Mouse (Mus musculus): Measurements from ENCODE around the gene Mcpt1. TPM values are rescaled to one million over a fixed set of nuclear protein-coding genes. Genes with fewer than 3 reads are reported as not detected.
"Not testable (repeated sequence)": the region's sequence is repeated elsewhere in the genome, so short reads cannot be mapped to it uniquely, and the experiment has no call there.

Gene Mcpt1
- not detected in 2 replicates for polyA plus RNA-seq (2014; fragmentation: Nextera tagmentation; extraction: Ambion mirVana)

DNA sequence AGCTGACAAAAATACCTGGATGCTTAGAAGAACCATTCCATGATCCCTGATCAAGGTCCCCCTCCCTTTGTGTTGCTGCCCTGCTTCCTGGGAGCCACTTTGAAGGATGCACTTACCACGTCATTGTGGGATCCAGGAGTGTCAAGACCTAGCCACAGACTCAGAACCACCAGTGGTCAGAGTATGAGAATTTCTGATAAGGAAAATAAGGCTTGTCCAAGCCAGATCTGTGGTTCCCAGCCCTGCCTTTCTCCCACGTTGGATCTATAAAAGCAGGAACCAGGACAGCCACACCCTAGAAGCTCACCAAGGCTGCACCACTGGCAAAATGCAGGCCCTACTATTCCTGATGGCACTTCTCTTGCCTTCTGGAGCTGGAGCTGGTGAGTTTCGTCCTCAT, at the start of gene Mcpt1:
TSS of gene Mcpt1 (plus strand) at position 301 of the 400 bp plus-strand sequence.
- not testable (repeated sequence) for ATAC-seq

DNA sequence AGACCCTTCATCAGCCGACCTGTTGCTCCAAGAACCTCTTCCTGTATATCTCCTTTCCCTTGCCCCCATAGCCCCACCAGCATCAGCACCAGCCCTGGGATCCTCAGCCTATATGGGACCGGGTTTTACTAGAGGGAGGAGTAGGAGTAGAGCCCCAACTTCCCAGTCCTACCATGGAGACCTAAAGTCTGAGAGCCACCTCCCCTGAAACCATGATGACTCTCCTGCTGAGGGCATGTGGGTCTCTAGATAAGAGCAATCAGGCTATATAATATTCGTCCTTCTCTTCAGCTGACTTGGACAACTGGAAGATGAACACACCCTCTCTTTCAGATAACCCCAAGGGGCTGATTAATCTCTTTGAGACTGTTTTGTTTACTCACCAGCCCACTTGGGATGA, 30.3 kb upstream of the Mcpt1 start:
- H3K4me1 ChIP-seq (ENCODE audit: control insufficient read depth, insufficient read depth, low read length); H3K9ac ChIP-seq (ENCODE audit: low read length); H3K4me2 ChIP-seq (ENCODE audit: low read length); H3K9me3 ChIP-seq (replicated peaks; ENCODE audit: control insufficient read depth, low read length); DNase-seq (ENCODE audit: low spot score); ATAC-seq; H3K27ac ChIP-seq (ENCODE audit: low read depth, low read length); H3K27me3 ChIP-seq (replicated peaks; ENCODE audit: control insufficient read depth, insufficient read depth, low read length); H3K4me3 ChIP-seq (ENCODE audit: low read depth, low read length); H3K36me3 ChIP-seq (ENCODE audit: control insufficient read depth, insufficient read depth, low read length): not testable (repeated sequence)
- WGBS: 86% methylated on average over 1 of the region's 3 CpGs

More for the DNA sequence above, at the start of gene Mcpt1:
- H3K4me3 ChIP-seq (ENCODE audit: low read depth, low read length); H3K9me3 ChIP-seq (replicated peaks; ENCODE audit: control insufficient read depth, low read length); H3K27me3 ChIP-seq (replicated peaks; ENCODE audit: control insufficient read depth, insufficient read depth, low read length); H3K4me2 ChIP-seq (ENCODE audit: low read length); H3K4me1 ChIP-seq (ENCODE audit: control insufficient read depth, insufficient read depth, low read length); H3K9ac ChIP-seq (ENCODE audit: low read length); H3K27ac ChIP-seq (ENCODE audit: low read depth, low read length); DNase-seq (ENCODE audit: low spot score); H3K36me3 ChIP-seq (ENCODE audit: control insufficient read depth, insufficient read depth, low read length): not testable (repeated sequence)
- 86% methylated on average over 3 of the region's 3 CpGs for WGBS

DNA sequence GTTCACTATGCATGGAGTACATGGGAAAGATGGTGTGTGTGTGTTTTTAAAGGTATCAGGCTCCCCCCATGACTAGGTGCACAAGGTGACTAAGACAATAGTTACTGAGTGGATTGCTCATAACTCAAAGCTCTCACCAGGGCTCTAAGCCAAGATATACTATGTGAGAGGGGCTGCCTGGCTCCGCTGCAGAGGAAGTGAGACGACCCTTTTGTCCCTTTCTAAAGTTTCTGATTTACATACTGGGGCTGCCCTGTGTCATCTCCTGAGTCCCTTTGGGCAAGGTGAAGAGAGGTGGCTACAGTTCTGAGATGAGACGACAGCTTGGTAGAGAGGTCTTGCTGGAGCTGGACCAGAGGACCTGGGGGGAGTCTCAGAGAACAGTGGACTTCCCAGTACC, 4.6 kb upstream of the Mcpt1 start:
- ATAC-seq (no peak), DNase-seq (ENCODE audit: low spot score) (no peak)
- H3K4me3 ChIP-seq (ENCODE audit: low read depth, low read length): no peak overlapping the region
- WGBS: 77% methylated on average over 3 of the region's 3 CpGs
- H3K4me1 ChIP-seq (ENCODE audit: control insufficient read depth, insufficient read depth, low read length): no peaks in the 10 kb centered on the region
- H3K27ac ChIP-seq (ENCODE audit: low read depth, low read length): no peak overlapping the region
- no peaks in the 10 kb centered on the region for H3K27me3 ChIP-seq (replicated peaks; ENCODE audit: control insufficient read depth, insufficient read depth, low read length)
- no peaks in the 10 kb centered on the region for H3K9me3 ChIP-seq (replicated peaks; ENCODE audit: control insufficient read depth, low read length)
- no peaks in the 10 kb centered on the region for H3K36me3 ChIP-seq (ENCODE audit: control insufficient read depth, insufficient read depth, low read length)
- H3K9ac ChIP-seq (ENCODE audit: low read length): no peak overlapping the region
- H3K4me2 ChIP-seq (ENCODE audit: low read length): no peak overlapping the region

DNA sequence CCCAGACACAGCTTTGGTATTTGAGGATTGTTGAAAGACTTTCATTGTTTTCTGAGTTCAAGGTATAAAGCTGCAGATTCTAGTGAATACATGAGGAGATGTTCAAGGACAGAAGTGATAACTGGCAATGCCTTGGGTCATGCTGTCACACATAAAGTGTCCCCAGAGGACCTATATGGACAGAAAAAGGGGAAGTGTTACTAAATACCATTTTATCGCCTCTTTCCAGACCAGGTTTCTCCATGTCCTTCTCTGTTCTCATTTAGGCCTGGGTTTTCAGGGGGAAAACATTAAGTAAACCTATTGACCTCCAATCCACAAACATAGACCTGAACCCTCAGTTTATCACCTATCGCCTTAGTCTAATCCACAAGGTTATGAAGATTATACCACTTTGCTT, 3.8 kb upstream of the Mcpt1 start:
- H3K9me3 ChIP-seq (replicated peaks; ENCODE audit: control insufficient read depth, low read length): no peaks in the 10 kb centered on the region
- DNase-seq (ENCODE audit: low spot score) (no peak), ATAC-seq (no peak)
- H3K36me3 ChIP-seq (ENCODE audit: control insufficient read depth, insufficient read depth, low read length): no peaks in the 10 kb centered on the region
- no peak overlapping the region for H3K4me2 ChIP-seq (ENCODE audit: low read length)
- H3K4me1 ChIP-seq (ENCODE audit: control insufficient read depth, insufficient read depth, low read length): no peaks in the 10 kb centered on the region
- no peak overlapping the region for H3K27ac ChIP-seq (ENCODE audit: low read depth, low read length)
- WGBS: 92% methylated on average over 2 of the region's 2 CpGs
- no peak overlapping the region for H3K4me3 ChIP-seq (ENCODE audit: low read depth, low read length)
- H3K9ac ChIP-seq (ENCODE audit: low read length): no peak overlapping the region
- no peaks in the 10 kb centered on the region for H3K27me3 ChIP-seq (replicated peaks; ENCODE audit: control insufficient read depth, insufficient read depth, low read length)

DNA sequence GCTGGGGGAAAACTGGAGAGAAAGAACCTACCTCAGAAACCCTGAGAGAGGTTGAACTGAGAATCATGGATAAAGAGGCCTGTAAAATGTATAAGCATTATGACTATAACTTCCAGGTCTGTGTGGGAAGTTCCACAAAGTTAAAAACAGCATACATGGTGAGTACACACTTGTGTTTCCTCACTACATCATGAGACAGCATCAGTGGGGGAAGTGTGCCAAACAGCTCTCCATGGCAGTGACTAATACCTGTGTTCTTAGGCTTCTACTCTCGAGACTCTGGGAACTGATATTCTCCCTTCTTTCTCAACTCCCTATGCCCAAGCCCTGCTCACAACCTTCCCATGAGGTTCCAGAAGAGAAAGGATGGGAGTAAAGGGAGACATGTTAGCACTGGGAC, 1.7 kb downstream of the Mcpt1 start:
- no peak for DNase-seq (ENCODE audit: low spot score)
- H3K4me3 ChIP-seq (ENCODE audit: low read depth, low read length): no peak overlapping the region
- ATAC-seq: no peak

DNA sequence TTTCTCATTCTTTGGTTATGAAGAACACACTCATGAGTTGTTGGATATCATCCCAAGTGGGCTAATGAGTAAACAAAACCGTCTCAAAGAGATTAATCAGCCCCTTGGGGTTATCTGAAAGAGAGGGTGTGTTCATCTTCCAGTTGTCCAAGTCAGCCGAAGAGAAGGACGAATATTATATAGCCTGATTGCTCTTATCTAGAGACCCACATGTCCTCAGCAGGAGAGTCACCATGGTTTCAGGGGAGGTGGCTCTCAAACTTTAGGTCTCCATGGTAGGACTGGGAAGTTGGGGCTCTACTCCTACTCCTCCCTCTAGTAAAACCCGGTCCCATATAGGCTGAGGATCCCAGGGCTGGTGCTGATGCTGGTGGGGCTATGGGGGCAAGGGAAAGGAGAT, 3.5 kb downstream of the Mcpt1 start:
- not testable (repeated sequence) for ATAC-seq; H3K9ac ChIP-seq (ENCODE audit: low read length); DNase-seq (ENCODE audit: low spot score); H3K27ac ChIP-seq (ENCODE audit: low read depth, low read length); H3K4me2 ChIP-seq (ENCODE audit: low read length); H3K4me3 ChIP-seq (ENCODE audit: low read depth, low read length); H3K9me3 ChIP-seq (replicated peaks; ENCODE audit: control insufficient read depth, low read length); H3K4me1 ChIP-seq (ENCODE audit: control insufficient read depth, insufficient read depth, low read length); H3K27me3 ChIP-seq (replicated peaks; ENCODE audit: control insufficient read depth, insufficient read depth, low read length); H3K36me3 ChIP-seq (ENCODE audit: control insufficient read depth, insufficient read depth, low read length)
- 80% methylated on average over 3 of the region's 4 CpGs for WGBS

More for the DNA sequence above, 1.7 kb downstream of the Mcpt1 start:
- Histone ChIP-seq H3K27ac (ENCODE audit: low read depth, low read length) (no peak overlapping the region), H3K9ac (ENCODE audit: low read length) (no peak overlapping the region), H3K4me2 (ENCODE audit: low read length) (no peak overlapping the region), H3K36me3 (ENCODE audit: control insufficient read depth, insufficient read depth, low read length) (no peaks in the 10 kb centered on the region), H3K4me1 (ENCODE audit: control insufficient read depth, insufficient read depth, low read length) (no peaks in the 10 kb centered on the region), H3K9me3 (replicated peaks; ENCODE audit: control insufficient read depth, low read length) (no peaks in the 10 kb centered on the region), H3K27me3 (replicated peaks; ENCODE audit: control insufficient read depth, insufficient read depth, low read length) (no peaks in the 10 kb centered on the region)
- WGBS: 63% methylated on average over 1 of the region's 1 CpGs

DNA sequence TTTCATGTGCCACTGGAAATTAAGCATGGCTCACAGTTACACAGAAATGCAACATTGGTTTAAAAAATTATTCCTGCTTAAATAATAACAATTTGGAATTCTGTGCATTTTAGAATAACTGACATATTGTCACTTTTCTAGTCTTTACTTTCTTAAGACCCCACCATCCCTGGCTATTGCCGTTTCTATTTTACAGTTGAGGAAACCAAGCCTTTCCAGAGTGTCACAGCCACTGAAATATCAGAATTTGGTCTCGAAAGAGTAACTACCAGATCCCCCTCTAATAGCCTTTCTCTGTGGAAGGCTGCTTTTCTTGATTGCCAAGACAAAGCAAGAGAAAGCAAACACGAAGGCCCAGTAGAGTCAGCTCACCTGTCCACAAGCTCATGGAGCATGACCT, 12.6 kb downstream of the Mcpt1 start, which contains the start of gene Mcpt9:
TSS of gene Mcpt9 (minus strand) at position 101 of the 400 bp plus-strand sequence.
- not testable (repeated sequence) for H3K27me3 ChIP-seq (replicated peaks; ENCODE audit: control insufficient read depth, insufficient read depth, low read length); H3K4me1 ChIP-seq (ENCODE audit: control insufficient read depth, insufficient read depth, low read length); DNase-seq (ENCODE audit: low spot score); H3K27ac ChIP-seq (ENCODE audit: low read depth, low read length); H3K9me3 ChIP-seq (replicated peaks; ENCODE audit: control insufficient read depth, low read length); H3K9ac ChIP-seq (ENCODE audit: low read length); H3K36me3 ChIP-seq (ENCODE audit: control insufficient read depth, insufficient read depth, low read length); H3K4me3 ChIP-seq (ENCODE audit: low read depth, low read length); ATAC-seq; H3K4me2 ChIP-seq (ENCODE audit: low read length)
- WGBS: 71% methylated on average over 3 of the region's 3 CpGs

DNA sequence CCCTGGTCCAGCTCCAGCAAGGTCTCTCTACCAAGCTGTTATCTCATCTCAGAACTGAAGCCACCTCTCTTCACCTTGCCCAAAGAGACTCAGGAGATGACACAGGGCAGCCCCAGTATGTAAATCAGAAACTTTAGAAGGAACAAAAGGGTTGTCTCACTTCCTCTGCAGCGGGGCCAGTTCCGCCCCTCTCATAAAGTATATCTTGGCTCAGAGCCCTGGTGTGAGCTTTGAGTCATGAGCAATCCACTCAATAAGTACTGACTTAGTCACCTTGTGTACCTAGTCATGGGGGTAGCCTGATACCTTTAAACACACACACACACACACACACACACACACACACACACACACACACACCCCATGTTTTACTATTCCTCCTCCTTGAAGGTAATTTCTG, 16.7 kb downstream of the Mcpt1 start:
- ATAC-seq: no peak
- Histone ChIP-seq H3K9ac (ENCODE audit: low read length) (no peak overlapping the region), H3K36me3 (ENCODE audit: control insufficient read depth, insufficient read depth, low read length) (no peaks in the 10 kb centered on the region), H3K27me3 (replicated peaks; ENCODE audit: control insufficient read depth, insufficient read depth, low read length) (no peaks in the 10 kb centered on the region), H3K4me1 (ENCODE audit: control insufficient read depth, insufficient read depth, low read length) (no peaks in the 10 kb centered on the region), H3K4me2 (ENCODE audit: low read length) (no peak overlapping the region), H3K27ac (ENCODE audit: low read depth, low read length) (no peak overlapping the region), H3K9me3 (replicated peaks; ENCODE audit: control insufficient read depth, low read length) (no peaks in the 10 kb centered on the region), H3K4me3 (ENCODE audit: low read depth, low read length) (no peak overlapping the region)
- no peak for DNase-seq (ENCODE audit: low spot score)
- 91% methylated on average over 2 of the region's 2 CpGs for WGBS

DNA sequence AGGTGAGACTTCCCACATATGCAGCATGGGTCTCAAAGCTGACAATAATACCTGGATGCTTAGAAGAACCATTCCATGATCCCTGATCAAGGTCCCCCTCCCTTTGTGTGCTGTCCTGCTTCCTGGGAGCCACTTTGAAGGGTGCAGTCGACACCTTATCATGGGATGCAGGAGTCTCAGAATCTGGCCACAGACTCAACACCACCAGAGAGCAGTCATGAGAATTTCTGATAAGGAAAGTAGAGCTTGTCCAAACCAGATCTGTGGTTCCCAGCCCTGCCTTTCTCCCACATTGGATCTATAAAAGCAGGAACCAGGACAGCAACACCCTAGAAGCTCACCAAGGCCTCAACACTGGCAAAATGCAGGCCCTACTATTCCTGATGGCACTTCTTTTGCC, 24.0 kb downstream of the Mcpt1 start, which contains the start of gene Mcpt2:
TSS of gene Mcpt2 (plus strand) at position 250 of the 400 bp plus-strand sequence.
- DNase-seq (ENCODE audit: low spot score); H3K27ac ChIP-seq (ENCODE audit: low read depth, low read length); H3K36me3 ChIP-seq (ENCODE audit: control insufficient read depth, insufficient read depth, low read length); H3K9me3 ChIP-seq (replicated peaks; ENCODE audit: control insufficient read depth, low read length); H3K4me3 ChIP-seq (ENCODE audit: low read depth, low read length); H3K9ac ChIP-seq (ENCODE audit: low read length); H3K4me1 ChIP-seq (ENCODE audit: control insufficient read depth, insufficient read depth, low read length); H3K4me2 ChIP-seq (ENCODE audit: low read length); ATAC-seq; H3K27me3 ChIP-seq (replicated peaks; ENCODE audit: control insufficient read depth, insufficient read depth, low read length): not testable (repeated sequence)
- WGBS: 79% methylated on average over 1 of the region's 1 CpGs

Data from forebrain, embryonic 14.5 days (tissue).